Mouse (Mus musculus): ENCODE data around the gene Dgke. TPM values are rescaled to one million over a fixed set of nuclear protein-coding genes. Genes with fewer than 3 reads are reported as not detected.
"Not testable (repeated sequence)": the region's sequence is repeated elsewhere in the genome, so short reads cannot be mapped to it uniquely, and the experiment has no call there.

The Dgke gene
- total and polyA plus RNA-seq, 3 experiments = 2.1 to 3.9 (median 3.4) TPM

DNA sequence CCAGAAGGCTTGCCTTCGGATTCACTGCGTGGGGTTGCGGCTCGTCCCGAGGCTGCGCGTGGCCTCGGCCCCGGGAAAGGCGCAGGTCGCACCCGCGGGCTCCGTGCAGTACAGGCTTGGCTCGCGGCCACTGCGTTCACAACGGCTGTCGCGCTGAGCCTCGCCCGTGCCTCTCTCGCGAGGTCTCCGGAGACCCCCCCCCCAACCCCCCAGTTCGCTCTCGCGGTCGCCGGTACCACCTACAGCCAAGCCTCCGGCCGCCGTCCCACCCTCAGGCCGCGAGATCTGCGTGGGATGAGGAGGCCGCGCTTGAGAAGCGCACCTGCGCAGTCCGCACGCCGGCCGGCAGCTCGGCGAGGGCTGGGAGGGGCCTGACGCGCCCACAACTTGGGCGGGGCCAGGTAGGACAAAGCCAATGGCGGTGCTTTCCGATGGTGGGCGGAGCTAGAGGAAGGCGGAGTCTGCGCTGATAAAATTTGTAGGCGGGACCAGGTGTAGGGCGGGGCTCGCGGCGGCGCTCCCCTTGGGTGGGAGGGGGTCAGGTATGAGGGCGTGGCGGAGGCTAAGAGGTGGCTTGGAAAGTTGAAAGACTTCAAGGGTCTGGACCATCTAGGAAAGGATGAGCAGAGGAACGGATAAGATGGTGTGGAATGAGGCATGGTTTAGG, 6.1 kb downstream of the Dgke start:
- TF ChIP-seq CTCF (IDR thresholded peaks at IDR 0.05; ENCODE audit: low read depth, low read length) (no peak), TAL1 (conservative IDR thresholded peaks at IDR 0.05; ENCODE audit: low read depth, low read length) (no peak), GATA1 (IDR thresholded peaks at IDR 0.05; ENCODE audit: borderline replicate concordance, low read length) (no peak), GATA2 (IDR thresholded peaks at IDR 0.05; ENCODE audit: borderline replicate concordance, low read depth, low read length) (no peak), POLR2AphosphoS5 (IDR thresholded peaks at IDR 0.05; ENCODE audit: insufficient replicate concordance, low read depth, low read length) (no peak)
- DNase-seq (ENCODE audit: low spot score) (peak; percentile 88), ATAC-seq (ENCODE audit: extremely low read depth, insufficient number of reproducible peaks, low FRiP score, poor library complexity, severe bottlenecking) (peak; percentile 87)
- Histone ChIP-seq H3K36me3 (replicated peaks) (peaks cover 23% of the 10 kb centered on the region), H3K9me3 (replicated peaks) (no peaks in the 10 kb centered on the region), H3K4me1 (ENCODE audit: insufficient read depth, low read depth, low read length) (peaks cover 38% of the 10 kb centered on the region), H3K4me3 (ENCODE audit: low read depth, low read length) (peak overlapping the region; percentile 98), H3K27me3 (ENCODE audit: insufficient read depth, low read length) (no peaks in the 10 kb centered on the region)

DNA sequence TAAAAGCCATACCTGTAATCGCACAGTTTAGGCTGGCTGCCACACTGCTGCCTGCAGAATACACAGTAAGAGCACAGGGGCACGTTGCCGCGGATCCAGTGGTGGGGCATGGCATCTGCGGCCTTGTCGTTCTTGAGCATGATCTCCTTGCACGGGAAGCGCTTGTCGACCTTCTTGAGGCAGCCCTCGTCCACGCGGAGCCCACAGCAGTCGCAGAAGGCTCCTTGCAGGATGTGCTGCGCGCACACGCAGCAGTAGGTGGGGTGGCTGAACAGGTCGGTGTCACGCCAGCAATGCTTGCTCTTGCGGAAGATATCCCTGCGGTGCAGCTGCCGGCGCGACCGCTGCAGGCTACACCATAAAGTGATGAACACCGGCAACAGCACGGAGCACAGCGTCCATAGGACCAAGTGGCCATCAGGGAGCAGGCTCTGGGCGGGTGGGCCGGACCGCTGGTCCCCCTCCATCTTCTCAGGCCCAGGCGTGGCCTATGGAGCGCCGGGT, 6.7 kb downstream of the Dgke start:
- H3K9me3 ChIP-seq (replicated peaks) = no peaks in the 10 kb centered on the region
- DNase-seq (ENCODE audit: low spot score) (peak; percentile 20), ATAC-seq (ENCODE audit: extremely low read depth, insufficient number of reproducible peaks, low FRiP score, poor library complexity, severe bottlenecking) (no peak)
- H3K27me3 ChIP-seq (ENCODE audit: insufficient read depth, low read length) = no peaks in the 10 kb centered on the region
- peaks cover 38% of the 10 kb centered on the region for H3K4me1 ChIP-seq (ENCODE audit: insufficient read depth, low read depth, low read length)
- H3K4me3 ChIP-seq (ENCODE audit: low read depth, low read length) = peak overlapping the region; percentile 98
- peaks cover 27% of the 10 kb centered on the region for H3K36me3 ChIP-seq (replicated peaks)
- TF ChIP-seq POLR2AphosphoS5 (IDR thresholded peaks at IDR 0.05; ENCODE audit: insufficient replicate concordance, low read depth, low read length) (peak; percentile 38; the same call in 1 of the 2 replicates), CTCF (IDR thresholded peaks at IDR 0.05; ENCODE audit: low read depth, low read length) (no peak)

DNA sequence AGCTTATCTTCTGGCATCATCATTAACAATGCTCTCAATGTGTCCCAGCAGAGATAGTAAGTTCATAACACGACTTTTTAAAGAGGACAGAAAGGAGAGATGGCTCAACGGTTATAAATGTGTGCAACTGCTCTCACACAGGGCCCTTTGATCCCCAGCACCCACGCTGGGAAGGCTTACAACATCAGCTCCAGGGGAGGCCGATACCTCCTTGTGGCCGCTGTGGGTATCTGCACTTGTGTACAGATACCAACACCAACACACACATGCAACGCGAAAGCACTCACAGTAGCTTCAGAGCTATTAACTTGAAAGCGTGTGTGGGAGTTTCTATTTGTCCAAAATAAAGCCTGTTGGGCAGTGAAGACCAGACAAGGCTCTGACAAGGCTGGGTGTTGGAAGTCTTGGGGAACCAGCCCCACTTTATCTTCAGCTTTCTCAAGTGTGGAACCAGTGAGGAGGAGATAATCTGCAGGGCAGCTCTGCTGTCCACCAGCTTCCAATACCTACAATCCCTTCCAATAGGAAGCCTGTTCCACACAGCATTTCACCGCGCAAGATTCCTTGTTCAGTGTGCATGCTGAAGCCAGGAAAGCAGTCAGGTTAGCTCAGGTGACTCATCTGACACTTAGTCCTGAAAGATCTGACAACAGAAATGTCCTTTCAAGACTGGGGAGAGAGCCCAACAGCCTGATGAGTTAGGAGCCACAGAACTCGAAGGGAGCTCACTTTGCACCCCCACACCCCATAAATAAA, 8.0 kb downstream of the Dgke start:
- DNase-seq (ENCODE audit: low spot score) = peak; percentile 13
- ATAC-seq (ENCODE audit: extremely low read depth, insufficient number of reproducible peaks, low FRiP score, poor library complexity, severe bottlenecking) = no peak
- H3K4me1 ChIP-seq (ENCODE audit: insufficient read depth, low read depth, low read length) = peaks cover 29% of the 10 kb centered on the region
- no peaks in the 10 kb centered on the region for H3K27me3 ChIP-seq (ENCODE audit: insufficient read depth, low read length)
- peak overlapping the region; percentile 47; the same call in 1 of the 2 replicates for H3K4me3 ChIP-seq (ENCODE audit: low read depth, low read length)
- no peaks in the 10 kb centered on the region for H3K9me3 ChIP-seq (replicated peaks)
- TF ChIP-seq TAL1 (conservative IDR thresholded peaks at IDR 0.05; ENCODE audit: low read depth, low read length) (no peak), CTCF (IDR thresholded peaks at IDR 0.05; ENCODE audit: low read depth, low read length) (no peak), GATA2 (IDR thresholded peaks at IDR 0.05; ENCODE audit: borderline replicate concordance, low read depth, low read length) (no peak), POLR2AphosphoS5 (IDR thresholded peaks at IDR 0.05; ENCODE audit: insufficient replicate concordance, low read depth, low read length) (no peak)
- peaks cover 40% of the 10 kb centered on the region for H3K36me3 ChIP-seq (replicated peaks)

DNA sequence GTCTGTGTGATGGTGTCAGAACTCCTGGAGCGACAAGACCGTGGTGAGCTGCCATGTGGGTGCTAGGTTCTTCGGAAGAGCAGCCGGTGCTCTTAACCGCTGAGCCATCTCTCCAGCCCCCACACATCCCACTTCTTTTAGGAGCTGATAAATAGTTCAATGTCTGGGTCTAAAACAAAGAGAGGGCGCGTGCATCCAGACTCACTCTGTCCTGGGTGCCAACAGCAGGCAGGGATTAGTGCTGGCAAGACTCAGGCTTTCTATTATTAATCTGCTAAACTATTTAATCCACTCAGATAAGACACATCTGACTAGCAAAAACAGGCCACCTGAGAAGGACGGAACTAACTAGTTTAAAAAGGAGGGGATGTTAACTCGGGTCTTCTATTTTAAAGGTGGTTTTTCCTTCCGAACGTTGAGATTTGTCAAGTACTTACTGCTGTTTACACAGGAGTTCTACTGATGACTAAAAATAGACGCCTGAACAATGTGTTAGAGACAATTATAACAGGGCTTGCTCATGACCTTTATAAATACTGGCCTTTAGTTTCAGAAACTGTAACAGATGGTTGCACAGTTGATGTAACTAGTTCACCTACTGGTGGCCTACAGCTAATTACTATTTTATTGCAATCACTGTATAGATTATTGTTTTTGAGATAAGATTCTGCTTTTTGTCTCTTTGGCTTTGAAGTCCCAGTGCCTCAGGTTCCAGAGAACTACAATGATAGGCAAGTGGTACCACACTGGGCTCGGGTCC, 10.5 kb downstream of the Dgke start:
- peaks cover 62% of the 10 kb centered on the region for H3K36me3 ChIP-seq (replicated peaks)

DNA sequence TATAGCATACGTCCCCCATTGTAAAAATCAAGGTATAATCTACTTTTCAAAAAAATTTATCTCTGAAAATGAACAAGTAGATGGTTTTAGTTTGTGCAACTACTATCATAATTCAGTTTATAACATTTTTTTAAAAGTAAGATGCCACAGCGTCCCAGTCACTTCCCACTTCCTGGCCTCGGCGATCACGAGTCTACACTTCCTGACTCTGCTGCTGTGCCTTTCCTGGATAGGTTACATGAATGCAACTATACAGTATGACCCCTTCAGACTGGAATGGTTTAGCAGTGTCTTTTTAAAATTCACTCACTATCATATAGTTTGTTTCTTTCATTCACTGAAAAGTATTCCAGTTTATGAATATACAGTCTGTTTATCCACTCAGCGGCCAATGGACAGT, 14.9 kb downstream of the Dgke start:
- no peak for DNase-seq (ENCODE audit: low spot score)
- ATAC-seq (ENCODE audit: extremely low read depth, insufficient number of reproducible peaks, low FRiP score, poor library complexity, severe bottlenecking) = no peak
- no peaks in the 10 kb centered on the region for H3K27me3 ChIP-seq (ENCODE audit: insufficient read depth, low read length)
- H3K36me3 ChIP-seq (replicated peaks) = peaks cover 83% of the 10 kb centered on the region
- TF ChIP-seq GATA1 (IDR thresholded peaks at IDR 0.05; ENCODE audit: borderline replicate concordance, low read length) (no peak), POLR2AphosphoS5 (IDR thresholded peaks at IDR 0.05; ENCODE audit: insufficient replicate concordance, low read depth, low read length) (no peak)
- no peaks in the 10 kb centered on the region for H3K4me1 ChIP-seq (ENCODE audit: insufficient read depth, low read depth, low read length)
- no peak overlapping the region for H3K4me3 ChIP-seq (ENCODE audit: low read depth, low read length)
- no peaks in the 10 kb centered on the region for H3K9me3 ChIP-seq (replicated peaks)

More for the DNA sequence above, 10.5 kb downstream of the Dgke start:
- Histone ChIP-seq H3K4me1 (ENCODE audit: insufficient read depth, low read depth, low read length) (peaks cover 27% of the 10 kb centered on the region), H3K27me3 (ENCODE audit: insufficient read depth, low read length) (no peaks in the 10 kb centered on the region), H3K4me3 (ENCODE audit: low read depth, low read length) (no peak overlapping the region), H3K9me3 (replicated peaks) (no peaks in the 10 kb centered on the region)
- TF ChIP-seq GATA2 (IDR thresholded peaks at IDR 0.05; ENCODE audit: borderline replicate concordance, low read depth, low read length) = no peak
- TF ChIP-seq TAL1 (conservative IDR thresholded peaks at IDR 0.05; ENCODE audit: low read depth, low read length) = no peak
- TF ChIP-seq GATA1 (IDR thresholded peaks at IDR 0.05; ENCODE audit: borderline replicate concordance, low read length) = no peak
- TF ChIP-seq POLR2AphosphoS5 (IDR thresholded peaks at IDR 0.05; ENCODE audit: insufficient replicate concordance, low read depth, low read length) = no peak
- TF ChIP-seq CTCF (IDR thresholded peaks at IDR 0.05; ENCODE audit: low read depth, low read length) = no peak
- ATAC-seq (ENCODE audit: extremely low read depth, insufficient number of reproducible peaks, low FRiP score, poor library complexity, severe bottlenecking) (no peak), DNase-seq (ENCODE audit: low spot score) (no peak)

DNA sequence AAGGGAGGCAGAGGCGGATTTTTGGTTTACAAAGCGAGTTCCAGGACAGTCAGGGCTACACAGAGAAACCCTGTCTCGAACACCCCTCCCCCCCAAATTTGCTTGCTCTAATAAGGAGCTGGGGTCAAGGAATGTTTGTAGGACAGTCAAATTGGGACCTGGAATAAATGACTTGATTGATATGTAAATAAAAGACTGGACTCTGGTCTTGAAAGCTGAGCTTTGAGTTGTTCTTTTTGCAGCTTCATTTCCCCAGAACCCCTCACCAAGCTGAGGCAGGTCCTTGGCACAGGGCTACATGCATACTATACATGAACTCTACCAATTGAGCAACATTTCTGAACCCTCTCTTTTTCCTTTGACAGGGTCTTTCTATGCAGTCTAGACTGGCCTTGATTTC, 20.6 kb downstream of the Dgke start:
- Histone ChIP-seq H3K27me3 (ENCODE audit: insufficient read depth, low read length) (no peaks in the 10 kb centered on the region), H3K9me3 (replicated peaks) (no peaks in the 10 kb centered on the region), H3K4me3 (ENCODE audit: low read depth, low read length) (no peak overlapping the region), H3K36me3 (replicated peaks) (peaks cover 82% of the 10 kb centered on the region), H3K4me1 (ENCODE audit: insufficient read depth, low read depth, low read length) (no peaks in the 10 kb centered on the region)
- TF ChIP-seq POLR2AphosphoS5 (IDR thresholded peaks at IDR 0.05; ENCODE audit: insufficient replicate concordance, low read depth, low read length) (no peak), GATA2 (IDR thresholded peaks at IDR 0.05; ENCODE audit: borderline replicate concordance, low read depth, low read length) (no peak), GATA1 (IDR thresholded peaks at IDR 0.05; ENCODE audit: borderline replicate concordance, low read length) (no peak), TAL1 (conservative IDR thresholded peaks at IDR 0.05; ENCODE audit: low read depth, low read length) (no peak), CTCF (IDR thresholded peaks at IDR 0.05; ENCODE audit: low read depth, low read length) (no peak)
- DNase-seq (ENCODE audit: low spot score) (no peak), ATAC-seq (ENCODE audit: extremely low read depth, insufficient number of reproducible peaks, low FRiP score, poor library complexity, severe bottlenecking) (no peak)

DNA sequence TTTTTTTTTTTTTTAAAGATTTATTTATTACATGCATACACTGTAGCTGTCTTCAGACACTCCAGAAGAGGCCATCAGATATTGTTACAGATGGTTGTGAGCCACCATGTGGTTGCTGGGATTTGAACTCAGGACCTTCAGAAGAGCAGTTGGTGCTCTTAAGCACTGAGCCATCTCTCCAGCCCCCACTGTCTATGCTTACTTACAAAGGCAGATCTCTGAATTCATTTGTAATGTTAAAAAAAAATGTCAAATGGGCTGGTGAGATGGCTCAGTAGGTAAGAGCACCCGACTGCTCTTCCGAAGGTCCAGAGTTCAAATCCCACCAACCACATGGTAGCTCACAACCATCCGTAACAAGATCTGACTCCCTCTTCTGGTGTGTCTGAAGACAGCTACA, 21.1 kb downstream of the Dgke start:
- H3K4me1 ChIP-seq (ENCODE audit: insufficient read depth, low read depth, low read length); DNase-seq (ENCODE audit: low spot score); ATAC-seq (ENCODE audit: extremely low read depth, insufficient number of reproducible peaks, low FRiP score, poor library complexity, severe bottlenecking); H3K27me3 ChIP-seq (ENCODE audit: insufficient read depth, low read length); H3K9me3 ChIP-seq (replicated peaks); H3K4me3 ChIP-seq (ENCODE audit: low read depth, low read length): not testable (repeated sequence)
- H3K36me3 ChIP-seq (replicated peaks) = peaks cover 80% of the 10 kb centered on the region

All from G1E (cell line).